Comparison of ENCODE assay signal across 8 mouse cellular contexts in the genomic region with DNA sequence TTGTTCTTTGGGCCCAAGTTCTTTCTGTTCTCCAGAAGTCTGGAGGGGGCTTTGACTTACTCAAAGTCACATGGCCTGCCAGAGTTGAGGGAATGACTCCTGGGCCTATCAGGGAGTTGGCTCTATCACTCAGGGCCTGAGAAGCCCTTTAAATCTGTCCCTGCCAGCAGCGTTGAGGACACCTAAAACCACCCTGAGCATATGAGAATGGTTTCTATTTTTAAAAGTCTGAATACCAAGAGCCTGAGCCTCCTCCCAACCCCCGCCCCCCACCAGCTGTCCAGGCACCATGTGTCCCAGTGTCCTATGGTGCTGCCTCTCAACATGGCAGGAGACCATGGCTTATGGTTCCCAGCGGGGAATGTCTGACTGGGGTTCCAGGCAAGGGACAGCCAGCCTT. TPM values are rescaled to one million over a fixed set of nuclear protein-coding genes. Genes with fewer than 3 reads are reported as not detected.
A peak's percentile ranks its signal among the peaks of the same experiment; 100 is the strongest.
DNase-seq lines count a peak whose midpoint lies in the region; ATAC-seq lines count a peak whose summit lies in the region.

No protein-coding gene starts in this region.

- no peak for ATAC-seq in intestine, embryonic 14.5 days (replicated peaks; ENCODE audit: low FRiP score, low TSS enrichment, low read depth)
- no peak for ATAC-seq in stomach, embryonic 15.5 days (ENCODE audit: insufficient read depth, low FRiP score, low read depth)

- H3K27me3 ChIP-seq in intestine, embryonic 14.5 days (replicated peaks; ENCODE audit: control insufficient read depth, insufficient read depth, low read length), result no peaks in the 10 kb centered on the region
- no peaks in the 10 kb centered on the region for H3K27me3 ChIP-seq in stomach, embryonic 15.5 days (replicated peaks)

- peaks cover 3% of the 10 kb centered on the region; the same call in 1 of the 2 replicates for H3K9me3 ChIP-seq in intestine, embryonic 14.5 days (ENCODE audit: control insufficient read depth, low read length)
- H3K9me3 ChIP-seq in stomach, embryonic 15.5 days, result no peaks in the 10 kb centered on the region

- peak overlapping the region; percentile 79 for H3K9ac ChIP-seq in intestine, embryonic 14.5 days (ENCODE audit: low read length)
- peak overlapping the region; percentile 61; the same call in 1 of the 2 replicates for H3K9ac ChIP-seq in stomach, embryonic 15.5 days

- peak overlapping the region; percentile 83 for H3K4me3 ChIP-seq in intestine, embryonic 14.5 days (ENCODE audit: low read depth, low read length)
- H3K4me3 ChIP-seq in stomach, embryonic 15.5 days (replicated peaks), result peak overlapping the region; percentile 82

- 40% methylated on average over 3 of the region's 3 CpGs for WGBS in intestine, embryonic 14.5 days
- WGBS in stomach, embryonic 15.5 days, result 34% methylated on average over 3 of the region's 3 CpGs

- H3K36me3 ChIP-seq in intestine, embryonic 14.5 days (ENCODE audit: control insufficient read depth, insufficient read depth, low read length), result peaks cover 19% of the 10 kb centered on the region
- peaks cover 8% of the 10 kb centered on the region; the same call in 1 of the 2 replicates for H3K36me3 ChIP-seq in stomach, embryonic 15.5 days

- H3K27ac ChIP-seq in intestine, embryonic 14.5 days (ENCODE audit: low read depth), result no peak overlapping the region
- H3K27ac ChIP-seq in stomach, embryonic 15.5 days, result peak overlapping the region; percentile 84; the same call in 1 of the 2 replicates

- peak overlapping the region; percentile 85 for H3K4me2 ChIP-seq in intestine, embryonic 14.5 days (ENCODE audit: low read length)
- peak overlapping the region; percentile 88 for H3K4me2 ChIP-seq in stomach, embryonic 15.5 days

- H3K4me1 ChIP-seq in intestine, embryonic 14.5 days (replicated peaks; ENCODE audit: control insufficient read depth, insufficient read depth, low read length), result peaks cover 27% of the 10 kb centered on the region
- H3K4me1 ChIP-seq in stomach, embryonic 15.5 days, result peaks cover 14% of the 10 kb centered on the region

- peak; percentile 14 for DNase-seq in retina, postnatal 1 day
- no peak for DNase-seq in retina, embryonic 14.5 days (ENCODE audit: low spot score)
- DNase-seq in gastrocnemius, adult 18-20 months (ENCODE audit: low spot score), result peak; percentile 70
- DNase-seq in intestine, embryonic 14.5 days (ENCODE audit: low spot score), result no peak
- no peak for DNase-seq in thymus, postnatal 14 days
- DNase-seq in adipocyte (ENCODE audit: low spot score), result no peak
- DNase-seq in thymus, postnatal 36 days, result no peak

RNA-seq across cellular contexts. Expression of a gene that starts 1.5 kb away (rescaled TPM):
- total RNA-seq in gastrocnemius, adult 18-20 months (2021), result 10 to 100 TPM; 74.8 to 78.7 TPM
- 29.6 and 30.2 TPM in 2 replicates for polyA plus RNA-seq in intestine, embryonic 14.5 days (2014; fragmentation: Nextera tagmentation; extraction: Ambion mirVana)
- 19.9 and 22.6 TPM in 2 replicates for polyA plus RNA-seq in stomach, embryonic 15.5 days (2015; fragmentation: Nextera tagmentation; extraction: Ambion mirVana)

RNA-seq across cellular contexts. Expression of a gene that starts 13.6 kb away (rescaled TPM):
- total RNA-seq in gastrocnemius, adult 18-20 months (2021), result under 1 TPM in 1 of 2 experiments, not detected in 1; 0.43 TPM
- polyA plus RNA-seq in intestine, embryonic 14.5 days (2014; fragmentation: Nextera tagmentation; extraction: Ambion mirVana), result 0.48 and 0.51 TPM in 2 replicates
- polyA plus RNA-seq in stomach, embryonic 15.5 days (2015; fragmentation: Nextera tagmentation; extraction: Ambion mirVana), result 8.2 and 14.9 TPM in 2 replicates

RNA-seq across cellular contexts. Expression of a gene that starts 32.7 kb away (rescaled TPM):
- 100 to 1,000 TPM; 568 to 577 TPM for total RNA-seq in gastrocnemius, adult 18-20 months (2021)
- polyA plus RNA-seq in intestine, embryonic 14.5 days (2014; fragmentation: Nextera tagmentation; extraction: Ambion mirVana), result 2,668 and 2,809 TPM in 2 replicates
- 2,176 and 2,210 TPM in 2 replicates for polyA plus RNA-seq in stomach, embryonic 15.5 days (2015; fragmentation: Nextera tagmentation; extraction: Ambion mirVana)

Comparison
In these comparisons a context has a peak if more than half of its experiments do, and no peak if none do; other contexts are left out.
1. DNase-seq: peak in retina, postnatal 1 day (single experiment) and gastrocnemius, adult 18-20 months (single experiment); none in retina, embryonic 14.5 days (single experiment), intestine, embryonic 14.5 days (single experiment), thymus, postnatal 14 days (single experiment), adipocyte (single experiment) and thymus, postnatal 36 days (0 of 2).